In the genomic region with DNA sequence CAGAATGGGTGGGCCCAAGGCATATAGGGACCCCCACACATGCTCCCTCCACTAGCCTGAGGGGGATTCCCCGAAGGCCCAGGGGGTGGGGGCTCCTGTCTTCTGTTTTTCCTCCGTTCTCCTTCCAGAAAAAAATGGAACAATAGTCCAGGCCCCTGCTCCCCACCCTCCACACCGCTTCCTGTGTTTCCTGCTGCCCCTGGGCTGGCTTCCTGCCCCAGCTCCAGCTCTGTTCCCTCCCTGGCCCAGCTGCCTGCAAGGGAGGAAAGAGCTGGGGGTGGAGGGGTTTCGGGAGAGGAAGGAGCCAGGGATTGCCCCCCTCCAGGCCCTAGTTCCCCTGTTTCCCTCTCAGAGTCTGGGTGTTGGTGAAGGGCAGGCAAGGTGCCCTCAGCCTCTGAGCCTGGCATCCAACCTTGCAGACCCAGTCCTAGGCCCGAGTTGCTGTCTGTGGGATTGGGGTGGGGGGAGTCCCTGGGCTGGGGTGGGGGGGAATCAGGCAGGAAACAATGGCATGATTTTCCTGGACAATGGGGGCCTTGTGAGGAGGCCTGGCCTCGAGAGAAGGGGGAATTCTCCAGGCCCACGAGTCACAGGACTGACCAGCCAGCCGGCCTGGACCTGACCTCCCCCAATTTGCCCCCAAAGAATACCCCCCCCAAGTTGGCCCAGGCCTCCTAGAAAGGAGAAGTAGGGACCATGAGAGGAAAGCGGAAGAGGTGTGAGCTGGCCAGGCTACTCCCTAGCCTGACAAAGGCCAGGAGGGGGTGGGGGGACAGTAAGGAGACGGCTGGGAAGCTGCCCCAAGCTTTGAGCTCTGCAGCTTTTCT, we compare ENCODE assay signal across 8 mouse cellular contexts. TPM values are rescaled to one million over a fixed set of nuclear protein-coding genes. Genes with fewer than 3 reads are reported as not detected.
A peak's percentile ranks its signal among the peaks of the same experiment; 100 is the strongest.
DNase-seq lines count a peak whose midpoint lies in the region; ATAC-seq lines count a peak whose summit lies in the region.

No protein-coding gene starts in this region.

- peak overlapping the region; percentile 27; the same call in 1 of the 2 replicates for H3K27ac ChIP-seq in forebrain, embryonic 14.5 days (ENCODE audit: low read depth, low read length)
- H3K27ac ChIP-seq in hindbrain, embryonic 15.5 days (replicated peaks): peak overlapping the region; percentile 70
- peak overlapping the region; percentile 28 for H3K27ac ChIP-seq in liver, embryonic 11.5 days (ENCODE audit: low read depth, low read length)

- no peak for ATAC-seq in forebrain, embryonic 14.5 days
- no peak for ATAC-seq in hindbrain, embryonic 15.5 days (ENCODE audit: low FRiP score, low read depth)
- ATAC-seq in liver, embryonic 11.5 days (replicated peaks; ENCODE audit: low FRiP score): no peak
- 0 out of 2 replicates have a peak, but pooled peaks have one; percentile 13 for ATAC-seq in monocyte, adult 5-6 weeks (replicated peaks; ENCODE audit: insufficient number of reproducible peaks, low FRiP score, low TSS enrichment, poor library complexity, severe bottlenecking)

- H3K9me3 ChIP-seq in forebrain, embryonic 14.5 days (replicated peaks; ENCODE audit: control insufficient read depth, low read length): no peaks in the 10 kb centered on the region
- H3K9me3 ChIP-seq in hindbrain, embryonic 15.5 days: no peaks in the 10 kb centered on the region
- H3K9me3 ChIP-seq in liver, embryonic 11.5 days (ENCODE audit: control insufficient read depth, low read length): no peaks in the 10 kb centered on the region

- 74% methylated on average over 10 of the region's 10 CpGs for WGBS in forebrain, embryonic 14.5 days
- WGBS in hindbrain, embryonic 15.5 days: 71% methylated on average over 10 of the region's 10 CpGs
- 48% methylated on average over 10 of the region's 10 CpGs for WGBS in liver, embryonic 11.5 days

- H3K4me3 ChIP-seq in forebrain, embryonic 14.5 days (ENCODE audit: low read depth, low read length): no peak overlapping the region
- H3K4me3 ChIP-seq in hindbrain, embryonic 15.5 days: peak overlapping the region; percentile 83; the same call in 1 of the 2 replicates
- peak overlapping the region; percentile 96 for H3K4me3 ChIP-seq in liver, embryonic 11.5 days (ENCODE audit: low read depth, low read length)

- peaks cover 23% of the 10 kb centered on the region for H3K4me1 ChIP-seq in forebrain, embryonic 14.5 days (ENCODE audit: control insufficient read depth, insufficient read depth, low read length)
- peaks cover 63% of the 10 kb centered on the region for H3K4me1 ChIP-seq in hindbrain, embryonic 15.5 days (replicated peaks)
- peaks cover 39% of the 10 kb centered on the region for H3K4me1 ChIP-seq in liver, embryonic 11.5 days (replicated peaks; ENCODE audit: control insufficient read depth, insufficient read depth, low read length)

- H3K36me3 ChIP-seq in forebrain, embryonic 14.5 days (ENCODE audit: control insufficient read depth, insufficient read depth, low read length): peaks cover 57% of the 10 kb centered on the region
- H3K36me3 ChIP-seq in hindbrain, embryonic 15.5 days: peaks cover 12% of the 10 kb centered on the region; the same call in 1 of the 2 replicates
- peaks cover 24% of the 10 kb centered on the region for H3K36me3 ChIP-seq in liver, embryonic 11.5 days (ENCODE audit: control insufficient read depth, insufficient read depth, low read length)

- H3K4me2 ChIP-seq in forebrain, embryonic 14.5 days (ENCODE audit: low read length): peak overlapping the region; percentile 4; the same call in 1 of the 2 replicates
- peak overlapping the region; percentile 99 for H3K4me2 ChIP-seq in hindbrain, embryonic 15.5 days
- peak overlapping the region; percentile 99 for H3K4me2 ChIP-seq in liver, embryonic 11.5 days

- no peaks in the 10 kb centered on the region for H3K27me3 ChIP-seq in forebrain, embryonic 14.5 days (replicated peaks; ENCODE audit: control insufficient read depth, insufficient read depth, low read length)
- H3K27me3 ChIP-seq in hindbrain, embryonic 15.5 days: no peaks in the 10 kb centered on the region
- no peaks in the 10 kb centered on the region for H3K27me3 ChIP-seq in liver, embryonic 11.5 days (replicated peaks; ENCODE audit: control insufficient read depth, insufficient read depth, low read length)

- H3K9ac ChIP-seq in forebrain, embryonic 14.5 days (ENCODE audit: low read length): peak overlapping the region; percentile 40
- peak overlapping the region; percentile 62 for H3K9ac ChIP-seq in hindbrain, embryonic 15.5 days
- peak overlapping the region; percentile 91; the same call in 1 of the 2 replicates for H3K9ac ChIP-seq in liver, embryonic 11.5 days (ENCODE audit: low read depth, low read length)

- peak; percentile 45 for DNase-seq in cerebellum, adult 11-12 months
- DNase-seq in cerebellum, postnatal 4 days (ENCODE audit: low spot score in 2 of 2): no peak
- no peak for DNase-seq in forebrain, embryonic 14.5 days (ENCODE audit: low spot score)
- DNase-seq in liver, embryonic 11.5 days (ENCODE audit: low spot score): no peak
- no peak for DNase-seq in layer of hippocampus, adult 11-12 months (ENCODE audit: low spot score)
- no peak for DNase-seq in cerebellum, adult 11 months

RNA-seq across cellular contexts. Expression of gene Pcnx3, which starts 3.6 kb away (rescaled TPM):
- polyA plus RNA-seq in forebrain, embryonic 14.5 days (2014; fragmentation: Nextera tagmentation; extraction: Ambion mirVana): 20.9 and 24.6 TPM in 2 replicates
- 23.9 and 26.7 TPM in 2 replicates for polyA plus RNA-seq in hindbrain, embryonic 15.5 days (2015; fragmentation: Nextera tagmentation; extraction: Ambion mirVana)
- 22.5 and 25.0 TPM in 2 replicates for polyA plus RNA-seq in liver, embryonic 11.5 days (2014; fragmentation: Nextera tagmentation; extraction: Ambion mirVana)
- total RNA-seq in monocyte, adult 5-6 weeks (2017): 13.3 to 41.9 TPM (median 22.3 TPM) in 3 replicates

RNA-seq across cellular contexts. Expression of gene Map3k11, which starts 3.8 kb away (rescaled TPM):
- polyA plus RNA-seq in forebrain, embryonic 14.5 days (2014; fragmentation: Nextera tagmentation; extraction: Ambion mirVana): 9.2 and 11.8 TPM in 2 replicates
- polyA plus RNA-seq in hindbrain, embryonic 15.5 days (2015; fragmentation: Nextera tagmentation; extraction: Ambion mirVana): 12.3 and 13.4 TPM in 2 replicates
- polyA plus RNA-seq in liver, embryonic 11.5 days (2014; fragmentation: Nextera tagmentation; extraction: Ambion mirVana): 27.4 and 28.1 TPM in 2 replicates
- 41.8 to 57.5 TPM (median 46.8 TPM) in 3 replicates for total RNA-seq in monocyte, adult 5-6 weeks (2017)

RNA-seq across cellular contexts. Expression of gene Kcnk7, which starts 11.9 kb away (rescaled TPM):
- 0.17 TPM in 1 of 2 replicates, not detected in the other for polyA plus RNA-seq in forebrain, embryonic 14.5 days (2014; fragmentation: Nextera tagmentation; extraction: Ambion mirVana)
- 0.14 and 0.30 TPM in 2 replicates for polyA plus RNA-seq in hindbrain, embryonic 15.5 days (2015; fragmentation: Nextera tagmentation; extraction: Ambion mirVana)
- polyA plus RNA-seq in liver, embryonic 11.5 days (2014; fragmentation: Nextera tagmentation; extraction: Ambion mirVana): 0.14 TPM in 1 of 2 replicates, not detected in the other
- 1.3 TPM in 2 of 3 replicates, not detected in the other for total RNA-seq in monocyte, adult 5-6 weeks (2017)

RNA-seq across cellular contexts. Expression of gene Sipa1, which starts 28.8 kb away (rescaled TPM):
- polyA plus RNA-seq in forebrain, embryonic 14.5 days (2014; fragmentation: Nextera tagmentation; extraction: Ambion mirVana): 9.2 and 10.2 TPM in 2 replicates
- 17.1 and 20.1 TPM in 2 replicates for polyA plus RNA-seq in hindbrain, embryonic 15.5 days (2015; fragmentation: Nextera tagmentation; extraction: Ambion mirVana)
- 32.3 and 34.8 TPM in 2 replicates for polyA plus RNA-seq in liver, embryonic 11.5 days (2014; fragmentation: Nextera tagmentation; extraction: Ambion mirVana)
- total RNA-seq in monocyte, adult 5-6 weeks (2017): 83.5 to 149 TPM (median 83.8 TPM) in 3 replicates

RNA-seq across cellular contexts. Expression of gene Ehbp1l1, which starts 33.8 kb away (rescaled TPM):
- polyA plus RNA-seq in forebrain, embryonic 14.5 days (2014; fragmentation: Nextera tagmentation; extraction: Ambion mirVana): 7.0 and 10.1 TPM in 2 replicates
- polyA plus RNA-seq in hindbrain, embryonic 15.5 days (2015; fragmentation: Nextera tagmentation; extraction: Ambion mirVana): 15.5 and 19.7 TPM in 2 replicates
- polyA plus RNA-seq in liver, embryonic 11.5 days (2014; fragmentation: Nextera tagmentation; extraction: Ambion mirVana): 64.9 and 67.1 TPM in 2 replicates
- 141 to 192 TPM (median 174 TPM) in 3 replicates for total RNA-seq in monocyte, adult 5-6 weeks (2017)

Comparison
In these comparisons a context has a peak if more than half of its experiments do, and no peak if none do; other contexts are left out.
1. H3K4me2 ChIP-seq: peak in every context shown above with its lines; median percentile 99 in hindbrain, embryonic 15.5 days; 99 in liver, embryonic 11.5 days; 4 in forebrain, embryonic 14.5 days.
2. H3K9ac ChIP-seq: peak in every context shown above with its lines; median percentile 91 in liver, embryonic 11.5 days; 62 in hindbrain, embryonic 15.5 days; 40 in forebrain, embryonic 14.5 days.